Mouse (Mus musculus) spleen, adult 2 months (tissue): ENCODE measurements around the gene Ppfia1.

Experiments used
- CTCF ChIP-seq: fragments of 200-500 bp; IDR thresholded peaks from 2 replicates; pipeline ENCODE4 v1.5.1; 2011; ENCODE audit warnings: mild to moderate bottlenecking, inconsistent platforms; ENCODE audit not compliant: insufficient read depth, insufficient read length, insufficient replicate concordance; ENCODE audit errors: extremely low read depth
- POLR2A ChIP-seq: fragments of 200-500 bp; IDR thresholded peaks from 2 replicates; pipeline ENCODE4 v1.6.1; 2011; ENCODE audit warnings: low read depth, low read length, inconsistent platforms

- TF ChIP-seq POLR2A (no peak), CTCF (no peak)
Measured at GRCm38 (mm10) chr7:144438811-144439210, 114.7 kb downstream of the Ppfia1 start.
